Mouse (Mus musculus): ENCODE measurements around the gene Cobl.

- no peak for TF ChIP-seq CTCF (IDR thresholded peaks at IDR 0.05; ENCODE audit: low read depth)
- TF ChIP-seq EP300 (IDR thresholded peaks at IDR 0.05; ENCODE audit: low read depth): no peak
These were observed 47.9 kb downstream of the Cobl start for GRCm38 (mm10) chr11:12416899-12417298.
